Mouse (Mus musculus): Measurements from ENCODE around the gene Plod1. TPM values are rescaled to one million over a fixed set of nuclear protein-coding genes. Genes with fewer than 3 reads are reported as not detected.

The Plod1 gene
- polyA plus RNA-seq (2015; fragmentation: Nextera tagmentation; extraction: Ambion mirVana) = 52.1 and 60.0 TPM in 2 replicates

GRCm38 (mm10) chr4:147936331-147936954, at the start of gene Plod1:
Plod1 (minus strand) TSS chr4:147936767.
- peak; percentile 70 for ATAC-seq (replicated peaks; ENCODE audit: insufficient number of reproducible peaks, insufficient read depth, low FRiP score, low read depth)
- under 1% methylated on average over 51 of the region's 51 CpGs for WGBS
- H3K9ac ChIP-seq = peak within 1 kb of the TSS; percentile 92
- peak within 1 kb of the TSS; percentile 86 for H3K27ac ChIP-seq
- peak within 1 kb of the TSS; percentile 72 for H3K4me3 ChIP-seq
- peaks cover 70% of the 10 kb centered on the region for H3K4me1 ChIP-seq (replicated peaks)
- H3K36me3 ChIP-seq = no peaks in the 10 kb centered on the region; the same call in 1 of the 2 replicates
- peak within 1 kb of the TSS; percentile 85 for H3K4me2 ChIP-seq
- no peaks in the 10 kb centered on the region for H3K27me3 ChIP-seq
- no peaks in the 10 kb centered on the region for H3K9me3 ChIP-seq (replicated peaks)

- 12% methylated on average over 20 of the region's 20 CpGs for WGBS
- Histone ChIP-seq H3K4me2 (peak within 1 kb of the TSS; percentile 61), H3K27ac (peak within 1 kb of the TSS; percentile 81), H3K27me3 (0 out of 2 replicates have a peak, but pooled peaks cover 3% of the 10 kb centered on the region), H3K4me1 (replicated peaks) (peaks cover 14% of the 10 kb centered on the region), H3K9me3 (replicated peaks) (no peaks in the 10 kb centered on the region), H3K36me3 (no peaks in the 10 kb centered on the region), H3K4me3 (peak within 1 kb of the TSS; percentile 49), H3K9ac (peak within 1 kb of the TSS; percentile 54)
- ATAC-seq (replicated peaks; ENCODE audit: insufficient number of reproducible peaks, insufficient read depth, low FRiP score, low read depth) = peak; percentile 90
Measured at GRCm38 (mm10) chr4:147985205-147986132, 48.9 kb upstream of the Plod1 start, which contains the start of gene Nppb. Nppb (plus strand) TSS chr4:147985788.

- Histone ChIP-seq H3K9ac (no peak overlapping the region), H3K27me3 (0 out of 2 replicates have a peak, but pooled peaks cover 4% of the 10 kb centered on the region), H3K4me2 (no peak overlapping the region), H3K9me3 (replicated peaks) (no peaks in the 10 kb centered on the region), H3K36me3 (no peaks in the 10 kb centered on the region), H3K27ac (peak overlapping the region; percentile 81), H3K4me1 (replicated peaks) (peaks cover 6% of the 10 kb centered on the region), H3K4me3 (no peak overlapping the region)
- WGBS = 41% methylated on average over 7 of the region's 7 CpGs
- ATAC-seq (replicated peaks; ENCODE audit: insufficient number of reproducible peaks, insufficient read depth, low FRiP score, low read depth) = peak; percentile 86
Measured at GRCm38 (mm10) chr4:147979441-147979860, 42.9 kb upstream of the Plod1 start.

- WGBS = 81% methylated on average over 6 of the region's 6 CpGs
Measured at GRCm38 (mm10) chr4:147978391-147978790, 41.8 kb upstream of the Plod1 start.

GRCm38 (mm10) chr4:147977726-147978125, 41.2 kb upstream of the Plod1 start:
- ATAC-seq (replicated peaks; ENCODE audit: insufficient number of reproducible peaks, insufficient read depth, low FRiP score, low read depth) = no peak
- no peak overlapping the region for H3K27ac ChIP-seq
- H3K36me3 ChIP-seq = no peaks in the 10 kb centered on the region
- 0 out of 2 replicates have a peak, but pooled peaks cover 4% of the 10 kb centered on the region for H3K27me3 ChIP-seq
- H3K9me3 ChIP-seq (replicated peaks) = no peaks in the 10 kb centered on the region
- WGBS = 70% methylated on average over 4 of the region's 4 CpGs
- peaks cover 6% of the 10 kb centered on the region for H3K4me1 ChIP-seq (replicated peaks)
- H3K9ac ChIP-seq = no peak overlapping the region
- H3K4me2 ChIP-seq = no peak overlapping the region
- no peak overlapping the region for H3K4me3 ChIP-seq

More at GRCm38 (mm10) chr4:147978391-147978790, 41.8 kb upstream of the Plod1 start:
- Histone ChIP-seq H3K4me3 (no peak overlapping the region), H3K9ac (no peak overlapping the region), H3K27ac (no peak overlapping the region), H3K4me2 (no peak overlapping the region), H3K4me1 (replicated peaks) (peaks cover 6% of the 10 kb centered on the region), H3K36me3 (no peaks in the 10 kb centered on the region), H3K9me3 (replicated peaks) (no peaks in the 10 kb centered on the region), H3K27me3 (0 out of 2 replicates have a peak, but pooled peaks cover 4% of the 10 kb centered on the region)
- ATAC-seq (replicated peaks; ENCODE audit: insufficient number of reproducible peaks, insufficient read depth, low FRiP score, low read depth) = no peak

GRCm38 (mm10) chr4:147976237-147976636, 39.7 kb upstream of the Plod1 start:
- no peak for ATAC-seq (replicated peaks; ENCODE audit: insufficient number of reproducible peaks, insufficient read depth, low FRiP score, low read depth)
- Histone ChIP-seq H3K9me3 (replicated peaks) (no peaks in the 10 kb centered on the region), H3K4me1 (replicated peaks) (peaks cover 9% of the 10 kb centered on the region), H3K27ac (no peak overlapping the region), H3K4me3 (no peak overlapping the region), H3K4me2 (no peak overlapping the region), H3K9ac (no peak overlapping the region), H3K36me3 (no peaks in the 10 kb centered on the region), H3K27me3 (0 out of 2 replicates have a peak, but pooled peaks cover 4% of the 10 kb centered on the region)
- 44% methylated on average over 3 of the region's 3 CpGs for WGBS

GRCm38 (mm10) chr4:147969337-147969736, 32.8 kb upstream of the Plod1 start:
- ATAC-seq (replicated peaks; ENCODE audit: insufficient number of reproducible peaks, insufficient read depth, low FRiP score, low read depth) = peak; percentile 81
- peak overlapping the region; percentile 55 for H3K4me2 ChIP-seq
- H3K4me1 ChIP-seq (replicated peaks) = peaks cover 40% of the 10 kb centered on the region
- H3K4me3 ChIP-seq = peak overlapping the region; percentile 28
- 0 out of 2 replicates have a peak, but pooled peaks cover 7% of the 10 kb centered on the region for H3K27me3 ChIP-seq
- no peaks in the 10 kb centered on the region for H3K9me3 ChIP-seq (replicated peaks)
- H3K27ac ChIP-seq = peak overlapping the region; percentile 97
- 14% methylated on average over 9 of the region's 9 CpGs for WGBS
- peak overlapping the region; percentile 41; the same call in 1 of the 2 replicates for H3K9ac ChIP-seq
- H3K36me3 ChIP-seq = no peaks in the 10 kb centered on the region

- peak overlapping the region; percentile 28; the same call in 1 of the 2 replicates for H3K4me3 ChIP-seq
- 0 out of 2 replicates have a peak, but pooled peaks cover 7% of the 10 kb centered on the region for H3K27me3 ChIP-seq
- ATAC-seq (replicated peaks; ENCODE audit: insufficient number of reproducible peaks, insufficient read depth, low FRiP score, low read depth) = no peak
- peak overlapping the region; percentile 55 for H3K4me2 ChIP-seq
- no peaks in the 10 kb centered on the region for H3K9me3 ChIP-seq (replicated peaks)
- peaks cover 45% of the 10 kb centered on the region for H3K4me1 ChIP-seq (replicated peaks)
- H3K27ac ChIP-seq = peak overlapping the region; percentile 97
- peak overlapping the region; percentile 41; the same call in 1 of the 2 replicates for H3K9ac ChIP-seq
- H3K36me3 ChIP-seq = no peaks in the 10 kb centered on the region
- 31% methylated on average over 2 of the region's 2 CpGs for WGBS
Measured at GRCm38 (mm10) chr4:147968816-147969215, 32.2 kb upstream of the Plod1 start.

GRCm38 (mm10) chr4:147965712-147966111, 29.1 kb upstream of the Plod1 start:
- H3K36me3 ChIP-seq = no peaks in the 10 kb centered on the region
- 0 out of 2 replicates have a peak, but pooled peaks cover 7% of the 10 kb centered on the region for H3K27me3 ChIP-seq
- H3K27ac ChIP-seq = peak overlapping the region; percentile 81
- H3K4me3 ChIP-seq = no peak overlapping the region
- H3K9me3 ChIP-seq (replicated peaks) = no peaks in the 10 kb centered on the region
- WGBS = 33% methylated on average over 7 of the region's 7 CpGs
- peak overlapping the region; percentile 34 for H3K4me2 ChIP-seq
- peaks cover 62% of the 10 kb centered on the region for H3K4me1 ChIP-seq (replicated peaks)
- H3K9ac ChIP-seq = no peak overlapping the region
- ATAC-seq (replicated peaks; ENCODE audit: insufficient number of reproducible peaks, insufficient read depth, low FRiP score, low read depth) = peak; percentile 73

- 0 out of 2 replicates have a peak, but pooled peaks cover 4% of the 10 kb centered on the region for H3K27me3 ChIP-seq
- WGBS = 53% methylated on average over 15 of the region's 15 CpGs
- peak; percentile 51 for ATAC-seq (replicated peaks; ENCODE audit: insufficient number of reproducible peaks, insufficient read depth, low FRiP score, low read depth)
- H3K4me1 ChIP-seq (replicated peaks) = peaks cover 56% of the 10 kb centered on the region
- peak overlapping the region; percentile 82 for H3K27ac ChIP-seq
- peak overlapping the region; percentile 24; the same call in 1 of the 2 replicates for H3K4me2 ChIP-seq
- H3K4me3 ChIP-seq = no peak overlapping the region
- no peak overlapping the region for H3K9ac ChIP-seq
- no peaks in the 10 kb centered on the region for H3K36me3 ChIP-seq
- H3K9me3 ChIP-seq (replicated peaks) = no peaks in the 10 kb centered on the region
Measured at GRCm38 (mm10) chr4:147963623-147964022, 27.1 kb upstream of the Plod1 start.

GRCm38 (mm10) chr4:147962781-147963180, 26.2 kb upstream of the Plod1 start:
- H3K9ac ChIP-seq = no peak overlapping the region
- 0 out of 2 replicates have a peak overlapping the region, but pooled peaks have one; percentile 24 for H3K4me2 ChIP-seq
- H3K27me3 ChIP-seq = 0 out of 2 replicates have a peak, but pooled peaks cover 4% of the 10 kb centered on the region
- H3K9me3 ChIP-seq (replicated peaks) = no peaks in the 10 kb centered on the region
- peaks cover 56% of the 10 kb centered on the region for H3K4me1 ChIP-seq (replicated peaks)
- no peak for ATAC-seq (replicated peaks; ENCODE audit: insufficient number of reproducible peaks, insufficient read depth, low FRiP score, low read depth)
- peak overlapping the region; percentile 82 for H3K27ac ChIP-seq
- WGBS = 51% methylated on average over 6 of the region's 6 CpGs
- H3K4me3 ChIP-seq = no peak overlapping the region
- no peaks in the 10 kb centered on the region for H3K36me3 ChIP-seq

Data from heart, embryonic 15.5 days (tissue).